Mouse (Mus musculus) ES-Bruce4 (cell line): Measurements from ENCODE around the gene Tspyl4.

Experiments
- CTCF ChIP-seq: IDR thresholded peaks from one replicate; pipeline ENCODE4 v1.8.1; 2011; ENCODE audit warnings: low read depth, low read length
- POLR2A ChIP-seq: IDR thresholded peaks from one replicate; pipeline ENCODE4 v1.8.1; 2011; ENCODE audit warnings: low read length; ENCODE audit not compliant: insufficient read depth

GRCm38 (mm10) chr10:34271681-34272080 lies 25.6 kb upstream of the Tspyl4 start:
- TF ChIP-seq POLR2A, result no peak
- no peak for TF ChIP-seq CTCF
